Mouse (Mus musculus): Measurements from ENCODE around the gene Pde4b.

DNA sequence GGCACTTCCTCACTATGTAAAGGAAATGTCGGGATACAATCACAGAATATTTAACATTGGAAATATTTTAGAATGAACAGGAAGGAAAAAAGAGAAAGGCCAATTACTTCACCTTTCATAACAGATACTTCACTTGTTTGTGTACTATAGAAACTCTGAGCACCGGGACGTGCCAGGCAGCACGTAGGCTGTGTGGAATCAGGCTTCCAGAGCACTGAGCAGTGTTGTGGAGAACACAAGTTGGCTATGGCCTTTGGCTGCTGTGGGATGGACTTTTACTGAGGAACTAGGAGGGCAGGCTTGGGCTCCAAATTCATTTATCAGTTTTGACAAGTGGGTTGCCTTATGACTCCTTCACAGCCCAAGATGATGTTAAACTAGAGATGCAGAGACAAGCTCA is 540.5 kb downstream of the Pde4b start:
- no peak for TF ChIP-seq POLR2A (IDR thresholded peaks at IDR 0.05; ENCODE audit: low read depth, low read length)
- TF ChIP-seq CTCF (conservative IDR thresholded peaks at IDR 0.05; ENCODE audit: insufficient read depth, insufficient read length, low read depth, low read length), result no peak

Measured in kidney, adult 2 months (tissue).